Mouse (Mus musculus): ENCODE results near the gene 1810013L24Rik.
"Not testable (repeated sequence)": the region's sequence is repeated elsewhere in the genome, so short reads cannot be mapped to it uniquely, and the experiment has no call there.

The 1810013L24Rik gene

GRCm38 (mm10) chr16:8895301-8895700 is 65.4 kb downstream of the 1810013L24Rik start:
- no peak for DNase-seq (ENCODE audit: low spot score in 2 of 2)

- not testable (repeated sequence) for DNase-seq (ENCODE audit: low spot score in 2 of 2)
Measured at GRCm38 (mm10) chr16:8906115-8906514, 76.2 kb downstream of the 1810013L24Rik start.
